Mouse (Mus musculus) hindbrain, embryonic 12.5 days (tissue): ENCODE measurements around the gene Itpr1. TPM values are rescaled to one million over a fixed set of nuclear protein-coding genes. Genes with fewer than 3 reads are reported as not detected.

Experiments
- ATAC-seq: fragments of 200-750 bp; cut with Nextera tagmentation; 2 replicates; pipeline ENCODE4 v1.8.0; 2017; ENCODE audit warnings: moderate TSS enrichment; ENCODE audit not compliant: low FRiP score
- H3K27ac ChIP-seq: fragments of 300-500 bp; sonication (generic); 2 replicates; pipeline ENCODE4 v1.5.1; 2016; ENCODE audit warnings: mild to moderate bottlenecking
- H3K27me3 ChIP-seq: fragments of 300-500 bp; sonication (generic); 2 replicates; pipeline ENCODE4 v1.6.1; 2016; ENCODE audit warnings: mild to moderate bottlenecking
- H3K36me3 ChIP-seq: fragments of 300-500 bp; sonication (generic); 2 replicates; pipeline ENCODE4 v1.6.1; 2016; ENCODE audit warnings: mild to moderate bottlenecking
- H3K4me1 ChIP-seq: fragments of 300-500 bp; sonication (generic); 2 replicates; pipeline ENCODE4 v1.6.1; 2016
- H3K4me2 ChIP-seq: fragments of 300-500 bp; sonication (generic); replicated peaks from 2 replicates; pipeline ENCODE4 v1.6.1; 2016; ENCODE audit warnings: mild to moderate bottlenecking
- H3K4me3 ChIP-seq: fragments of 300-500 bp; sonication (generic); 2 replicates; pipeline ENCODE4 v1.5.1; 2016; ENCODE audit warnings: mild to moderate bottlenecking
- H3K9ac ChIP-seq: fragments of 300-500 bp; sonication (generic); 2 replicates; pipeline ENCODE4 v1.6.1; 2016; ENCODE audit warnings: mild to moderate bottlenecking, moderate library complexity
- H3K9me3 ChIP-seq: fragments of 300-500 bp; sonication (generic); replicated peaks from 2 replicates; pipeline ENCODE4 v1.6.1; 2016; ENCODE audit warnings: mild to moderate bottlenecking
- WGBS: fragments of 180-500 bp; shearing (Covaris S2); methylation state at CpG from one replicate; pipeline ENCODE4 v1.1.7; 2016; 5-methylcytosine and 5-hydroxymethylcytosine counted together
- polyA plus RNA-seq: library from polyadenylated mRNA; unstranded; fragments of >200 nt; fragmentation: Nextera tagmentation; extraction: Ambion mirVana; gene quantifications from 2 replicates; pipeline ENCODE4 v1.2.1, GENCODE M21; 2016

The Itpr1 gene
- polyA plus RNA-seq, 1 experiment from 2014 or later = 8.2 TPM

- Histone ChIP-seq H3K9ac (no peak overlapping the region), H3K27ac (no peak overlapping the region), H3K9me3 (no peaks in the 10 kb centered on the region), H3K4me2 (no peak overlapping the region), H3K4me3 (no peak overlapping the region), H3K36me3 (no peaks in the 10 kb centered on the region), H3K4me1 (peaks cover 12% of the 10 kb centered on the region), H3K27me3 (no peaks in the 10 kb centered on the region)
- 67% methylated on average over 7 of the region's 7 CpGs for WGBS
- ATAC-seq = no peak
Measured at GRCm38 (mm10) chr6:108569460-108570187, 356.7 kb downstream of the Itpr1 start.

- Histone ChIP-seq H3K36me3 (no peaks in the 10 kb centered on the region), H3K27me3 (no peaks in the 10 kb centered on the region), H3K4me1 (peaks cover 12% of the 10 kb centered on the region), H3K4me2 (peak overlapping the region; percentile 79), H3K4me3 (peak overlapping the region; percentile 40), H3K9me3 (no peaks in the 10 kb centered on the region), H3K9ac (peak overlapping the region; percentile 53; the same call in 1 of the 2 replicates), H3K27ac (0 out of 2 replicates have a peak overlapping the region, but pooled peaks have one; percentile 0)
- ATAC-seq = peak; percentile 37; the same call in 1 of the 2 replicates
- WGBS = 26% methylated on average over 11 of the region's 11 CpGs
Measured at GRCm38 (mm10) chr6:108570351-108571041, 357.6 kb downstream of the Itpr1 start.

GRCm38 (mm10) chr6:108571042-108571590 is 358.2 kb downstream of the Itpr1 start:
- Histone ChIP-seq H3K4me2 (peak overlapping the region; percentile 79), H3K27me3 (no peaks in the 10 kb centered on the region), H3K27ac (0 out of 2 replicates have a peak overlapping the region, but pooled peaks have one; percentile 0), H3K4me3 (peak overlapping the region; percentile 40), H3K9ac (peak overlapping the region; percentile 53; the same call in 1 of the 2 replicates), H3K4me1 (peaks cover 12% of the 10 kb centered on the region), H3K9me3 (no peaks in the 10 kb centered on the region), H3K36me3 (no peaks in the 10 kb centered on the region)
- peak; percentile 90 for ATAC-seq
- 3% methylated on average over 21 of the region's 21 CpGs for WGBS

GRCm38 (mm10) chr6:108572646-108573045 is 359.8 kb downstream of the Itpr1 start:
- Histone ChIP-seq H3K4me3 (no peak overlapping the region), H3K4me1 (peaks cover 12% of the 10 kb centered on the region)
- 56% methylated on average over 7 of the region's 7 CpGs for WGBS

GRCm38 (mm10) chr6:108577056-108577455 is 364.2 kb downstream of the Itpr1 start:
- Histone ChIP-seq H3K27me3 (no peaks in the 10 kb centered on the region), H3K9ac (no peak overlapping the region), H3K27ac (no peak overlapping the region), H3K4me1 (no peaks in the 10 kb centered on the region), H3K36me3 (no peaks in the 10 kb centered on the region), H3K9me3 (no peaks in the 10 kb centered on the region), H3K4me2 (no peak overlapping the region), H3K4me3 (no peak overlapping the region)
- 85% methylated on average over 6 of the region's 6 CpGs for WGBS
- ATAC-seq = no peak

More at GRCm38 (mm10) chr6:108572646-108573045, 359.8 kb downstream of the Itpr1 start:
- H3K9me3 ChIP-seq = no peaks in the 10 kb centered on the region
- H3K36me3 ChIP-seq = no peaks in the 10 kb centered on the region
- no peaks in the 10 kb centered on the region for H3K27me3 ChIP-seq
- ATAC-seq = no peak
- no peak overlapping the region for H3K27ac ChIP-seq
- no peak overlapping the region for H3K9ac ChIP-seq
- H3K4me2 ChIP-seq = no peak overlapping the region

- no peak overlapping the region for H3K27ac ChIP-seq
- 86% methylated on average over 3 of the region's 3 CpGs for WGBS
- no peak for ATAC-seq
- no peaks in the 10 kb centered on the region for H3K4me1 ChIP-seq
- H3K4me3 ChIP-seq = no peak overlapping the region
- no peaks in the 10 kb centered on the region for H3K9me3 ChIP-seq
- H3K36me3 ChIP-seq = no peaks in the 10 kb centered on the region
- no peaks in the 10 kb centered on the region for H3K27me3 ChIP-seq
- H3K4me2 ChIP-seq = no peak overlapping the region
- no peak overlapping the region for H3K9ac ChIP-seq
Measured at GRCm38 (mm10) chr6:108588426-108588825, 375.5 kb downstream of the Itpr1 start.

- Histone ChIP-seq H3K4me2 (no peak overlapping the region), H3K4me3 (no peak overlapping the region), H3K4me1 (no peaks in the 10 kb centered on the region), H3K36me3 (no peaks in the 10 kb centered on the region), H3K27ac (no peak overlapping the region), H3K27me3 (no peaks in the 10 kb centered on the region), H3K9ac (no peak overlapping the region), H3K9me3 (no peaks in the 10 kb centered on the region)
- 79% methylated on average over 8 of the region's 8 CpGs for WGBS
- no peak for ATAC-seq
Measured at GRCm38 (mm10) chr6:108592227-108592626, 379.3 kb downstream of the Itpr1 start.

- H3K27me3 ChIP-seq = no peaks in the 10 kb centered on the region
- WGBS = 72% methylated on average over 6 of the region's 6 CpGs
- H3K27ac ChIP-seq = no peak overlapping the region
- no peaks in the 10 kb centered on the region for H3K9me3 ChIP-seq
- H3K4me1 ChIP-seq = no peaks in the 10 kb centered on the region
- H3K36me3 ChIP-seq = no peaks in the 10 kb centered on the region
- H3K4me2 ChIP-seq = no peak overlapping the region
- no peak overlapping the region for H3K9ac ChIP-seq
- no peak for ATAC-seq
- H3K4me3 ChIP-seq = no peak overlapping the region
Measured at GRCm38 (mm10) chr6:108592636-108593035, 379.7 kb downstream of the Itpr1 start.

GRCm38 (mm10) chr6:108594171-108594841 is 381.4 kb downstream of the Itpr1 start:
- Histone ChIP-seq H3K4me1 (no peaks in the 10 kb centered on the region), H3K27me3 (no peaks in the 10 kb centered on the region), H3K4me2 (no peak overlapping the region), H3K27ac (no peak overlapping the region), H3K9me3 (no peaks in the 10 kb centered on the region), H3K36me3 (no peaks in the 10 kb centered on the region), H3K9ac (no peak overlapping the region), H3K4me3 (no peak overlapping the region)
- WGBS = 84% methylated on average over 5 of the region's 5 CpGs
- ATAC-seq = no peak

GRCm38 (mm10) chr6:108598691-108599090 is 385.8 kb downstream of the Itpr1 start:
- no peak for ATAC-seq
- Histone ChIP-seq H3K4me3 (no peak overlapping the region), H3K27ac (no peak overlapping the region), H3K4me2 (no peak overlapping the region), H3K27me3 (no peaks in the 10 kb centered on the region), H3K36me3 (no peaks in the 10 kb centered on the region), H3K9me3 (no peaks in the 10 kb centered on the region), H3K9ac (no peak overlapping the region), H3K4me1 (no peaks in the 10 kb centered on the region)
- WGBS = 88% methylated on average over 4 of the region's 4 CpGs

GRCm38 (mm10) chr6:108599317-108599716 is 386.4 kb downstream of the Itpr1 start:
- ATAC-seq = no peak
- Histone ChIP-seq H3K4me3 (no peak overlapping the region), H3K4me2 (no peak overlapping the region), H3K27ac (no peak overlapping the region), H3K9me3 (no peaks in the 10 kb centered on the region), H3K4me1 (no peaks in the 10 kb centered on the region), H3K27me3 (no peaks in the 10 kb centered on the region), H3K36me3 (no peaks in the 10 kb centered on the region), H3K9ac (no peak overlapping the region)
- WGBS = 87% methylated on average over 2 of the region's 2 CpGs
